Mouse (Mus musculus): Measurements from ENCODE around the gene Snrpb2. TPM values are rescaled to one million over a fixed set of nuclear protein-coding genes. Genes with fewer than 3 reads are reported as not detected.

Gene Snrpb2
- polyA plus RNA-seq, 1 experiment from 2014 or later: 48.7 TPM

GRCm38 (mm10) chr2:143113859-143114258, 51.0 kb downstream of the Snrpb2 start:
- Histone ChIP-seq H3K4me3 (no peak overlapping the region), H3K27me3 (replicated peaks) (no peaks in the 10 kb centered on the region), H3K9me3 (replicated peaks) (no peaks in the 10 kb centered on the region), H3K36me3 (no peaks in the 10 kb centered on the region), H3K4me2 (no peak overlapping the region), H3K4me1 (no peaks in the 10 kb centered on the region), H3K27ac (no peak overlapping the region), H3K9ac (no peak overlapping the region)
- no peak for ATAC-seq
- 62% methylated on average over 1 of the region's 1 CpGs for WGBS (ENCODE audit: insufficient replicate concordance)

GRCm38 (mm10) chr2:143114716-143115115, 51.9 kb downstream of the Snrpb2 start:
- no peak for ATAC-seq
- Histone ChIP-seq H3K27ac (no peak overlapping the region), H3K9ac (no peak overlapping the region), H3K36me3 (no peaks in the 10 kb centered on the region), H3K4me1 (no peaks in the 10 kb centered on the region), H3K27me3 (replicated peaks) (no peaks in the 10 kb centered on the region), H3K4me3 (no peak overlapping the region), H3K9me3 (replicated peaks) (no peaks in the 10 kb centered on the region), H3K4me2 (no peak overlapping the region)
- WGBS (ENCODE audit: insufficient replicate concordance): 69% methylated on average over 4 of the region's 4 CpGs

- WGBS (ENCODE audit: insufficient replicate concordance): 56% methylated on average over 3 of the region's 3 CpGs
Measured at GRCm38 (mm10) chr2:143117453-143117852, 54.6 kb downstream of the Snrpb2 start.

GRCm38 (mm10) chr2:143118221-143118620, 55.4 kb downstream of the Snrpb2 start:
- no peaks in the 10 kb centered on the region for H3K27me3 ChIP-seq (replicated peaks)
- WGBS (ENCODE audit: insufficient replicate concordance): 71% methylated on average over 7 of the region's 7 CpGs
- H3K4me1 ChIP-seq: no peaks in the 10 kb centered on the region
- H3K36me3 ChIP-seq: no peaks in the 10 kb centered on the region
- no peak overlapping the region for H3K27ac ChIP-seq
- H3K4me2 ChIP-seq: no peak overlapping the region
- no peak overlapping the region for H3K4me3 ChIP-seq
- ATAC-seq: no peak
- no peak overlapping the region for H3K9ac ChIP-seq
- no peaks in the 10 kb centered on the region for H3K9me3 ChIP-seq (replicated peaks)

More at GRCm38 (mm10) chr2:143117453-143117852, 54.6 kb downstream of the Snrpb2 start:
- Histone ChIP-seq H3K4me2 (no peak overlapping the region), H3K36me3 (no peaks in the 10 kb centered on the region), H3K4me1 (no peaks in the 10 kb centered on the region), H3K9me3 (replicated peaks) (no peaks in the 10 kb centered on the region), H3K4me3 (no peak overlapping the region), H3K27ac (no peak overlapping the region), H3K27me3 (replicated peaks) (no peaks in the 10 kb centered on the region), H3K9ac (no peak overlapping the region)
- ATAC-seq: no peak

Other genes starting within 250 kb of the Snrpb2 start
- 5.7 and 5.8 TPM in 2 replicates for gene Kif16b, start 161.5 kb upstream of the Snrpb2 start, polyA plus RNA-seq (2016; fragmentation: Nextera tagmentation; extraction: Ambion mirVana)
- 0.28 and 0.30 TPM in 2 replicates for gene Otor, start 15.4 kb downstream of the Snrpb2 start, polyA plus RNA-seq (2016; fragmentation: Nextera tagmentation; extraction: Ambion mirVana)

Data from liver, embryonic 12.5 days (tissue).